Mouse (Mus musculus) 3134 (cell line): ENCODE data around the gene Plce1.

ENCODE experiments used
- DNase-seq: peaks from one replicate; pipeline ENCODE4 v3.0.0-alpha.2; 2011; ENCODE audit warnings: low spot score; ENCODE audit not compliant: insufficient read length; ENCODE audit errors: extremely low read depth

Gene Plce1

GRCm38 (mm10) chr19:38706449-38706848 is 225.5 kb downstream of the Plce1 start:
- no peak for DNase-seq

- no peak for DNase-seq
Measured at GRCm38 (mm10) chr19:38709376-38709775, 228.5 kb downstream of the Plce1 start.

- no peak for DNase-seq
Measured at GRCm38 (mm10) chr19:38721808-38722207, 240.9 kb downstream of the Plce1 start.

GRCm38 (mm10) chr19:38722982-38723381 is 242.1 kb downstream of the Plce1 start:
- DNase-seq, result no peak

GRCm38 (mm10) chr19:38723969-38724368 is 243.1 kb downstream of the Plce1 start:
- DNase-seq, result peak; percentile 32

GRCm38 (mm10) chr19:38728842-38729241 is 247.9 kb downstream of the Plce1 start:
- no peak for DNase-seq

- no peak for DNase-seq
Measured at GRCm38 (mm10) chr19:38729264-38729663, 248.4 kb downstream of the Plce1 start.

GRCm38 (mm10) chr19:38744546-38744945 is 263.6 kb downstream of the Plce1 start:
- DNase-seq, result no peak

GRCm38 (mm10) chr19:38745810-38746491 is 265.0 kb downstream of the Plce1 start:
- DNase-seq, result no peak

GRCm38 (mm10) chr19:38746492-38747014 is 265.6 kb downstream of the Plce1 start:
- no peak for DNase-seq

- no peak for DNase-seq
Measured at GRCm38 (mm10) chr19:38750192-38750591, 269.3 kb downstream of the Plce1 start.

- DNase-seq, result peak; percentile 41
Measured at GRCm38 (mm10) chr19:38757161-38757560, 276.3 kb downstream of the Plce1 start.

GRCm38 (mm10) chr19:38758056-38758455 is 277.1 kb downstream of the Plce1 start:
- DNase-seq, result peak; percentile 38

GRCm38 (mm10) chr19:38758685-38759472 is 278.0 kb downstream of the Plce1 start:
- DNase-seq, result peak; percentile 49

GRCm38 (mm10) chr19:38760441-38760840 is 279.5 kb downstream of the Plce1 start:
- DNase-seq, result peak; percentile 57

GRCm38 (mm10) chr19:38766306-38766705 is 285.4 kb downstream of the Plce1 start:
- DNase-seq, result no peak

GRCm38 (mm10) chr19:38775548-38775947 is 294.6 kb downstream of the Plce1 start:
- no peak for DNase-seq

- peak; percentile 48 for DNase-seq
Measured at GRCm38 (mm10) chr19:38778805-38779204, 297.9 kb downstream of the Plce1 start.

- peak; percentile 58 for DNase-seq
Measured at GRCm38 (mm10) chr19:38783542-38783941, 302.6 kb downstream of the Plce1 start.

GRCm38 (mm10) chr19:38787756-38788155 is 306.8 kb downstream of the Plce1 start:
- no peak for DNase-seq

GRCm38 (mm10) chr19:38793563-38794045 is 312.7 kb downstream of the Plce1 start:
- no peak for DNase-seq

GRCm38 (mm10) chr19:38796546-38796945 is 315.6 kb downstream of the Plce1 start:
- DNase-seq, result no peak
